Mouse (Mus musculus) adrenal gland, postnatal 14 days (tissue): ENCODE measurements around the gene Gmip. TPM values are rescaled to one million over a fixed set of nuclear protein-coding genes. Genes with fewer than 3 reads are reported as not detected.

Experiments
- DNase-seq: peaks from one replicate; pipeline ENCODE4 v3.0.0; 2021; ENCODE audit warnings: mixed read lengths
- total RNA-seq: library from RNA; stranded (reverse); gene quantifications from 2 replicates; pipeline ENCODE4 v1.2.3, GENCODE M21; 2021

Gmip gene
- total RNA-seq, 1 experiment from 2014 or later = 9.1 TPM

GRCm38 (mm10) chr8:69863387-69864020, 55.0 kb downstream of the Gmip start:
- DNase-seq = no peak

- DNase-seq = no peak
Observed at GRCm38 (mm10) chr8:69864180-69864579, 55.7 kb downstream of the Gmip start.

- peak; percentile 68 for DNase-seq
Observed at GRCm38 (mm10) chr8:69867696-69868326, 59.3 kb downstream of the Gmip start.

- no peak for DNase-seq
Observed at GRCm38 (mm10) chr8:69870003-69870765, 61.7 kb downstream of the Gmip start.

GRCm38 (mm10) chr8:69870907-69871306, 62.4 kb downstream of the Gmip start:
- DNase-seq = no peak

Other genes with a start within 250 kb of the Gmip start
- 12.3 and 13.6 TPM in 2 replicates for gene Zfp868, start 183.1 kb upstream of the Gmip start, total RNA-seq
- gene Zfp964, start 154.2 kb upstream of the Gmip start, total RNA-seq = 2.0 and 2.4 TPM in 2 replicates
- gene Zfp869, start 98.0 kb upstream of the Gmip start, total RNA-seq = 17.6 and 21.5 TPM in 2 replicates
- 2.8 and 3.9 TPM in 2 replicates for gene Zfp963, start 58.7 kb upstream of the Gmip start, total RNA-seq
- gene Gm20422, start 33.8 kb upstream of the Gmip start, total RNA-seq = 0.63 and 4.2 TPM in 2 replicates
- 34.8 and 36.3 TPM in 2 replicates for gene Atp13a1, start 17.5 kb upstream of the Gmip start, total RNA-seq
- 21.6 and 26.2 TPM in 2 replicates for gene Zfp866, start 17.5 kb upstream of the Gmip start, total RNA-seq
- gene Lpar2, start 13.8 kb downstream of the Gmip start, total RNA-seq = 1.1 and 1.3 TPM in 2 replicates
- gene Pbx4, start 23.8 kb downstream of the Gmip start, total RNA-seq = 1.3 and 1.8 TPM in 2 replicates
- gene Cilp2, start 79.0 kb downstream of the Gmip start, total RNA-seq = 0.07 and 0.15 TPM in 2 replicates
- gene Tssk6, start 93.5 kb downstream of the Gmip start, total RNA-seq = 0.83 and 0.85 TPM in 2 replicates
- 239 and 250 TPM in 2 replicates for gene Ndufa13, start 93.9 kb downstream of the Gmip start, total RNA-seq
- gene Yjefn3, start 94.0 kb downstream of the Gmip start, total RNA-seq = 5.7 and 6.7 TPM in 2 replicates
- 105 and 111 TPM in 2 replicates for gene Gatad2a, start 187.7 kb downstream of the Gmip start, total RNA-seq
- 54.0 and 60.3 TPM in 2 replicates for gene Mau2, start 234.1 kb downstream of the Gmip start, total RNA-seq
- gene Sugp1, start 234.1 kb downstream of the Gmip start, total RNA-seq = 26.2 and 31.8 TPM in 2 replicates